Mouse (Mus musculus): ENCODE data around the gene Mrpl35.

Gene Mrpl35

GRCm38 (mm10) chr6:71801011-71801713 lies 25.6 kb downstream of the Mrpl35 start:
- peak; percentile 63 for DNase-seq (ENCODE audit: low read depth, low spot score)

DNA sequence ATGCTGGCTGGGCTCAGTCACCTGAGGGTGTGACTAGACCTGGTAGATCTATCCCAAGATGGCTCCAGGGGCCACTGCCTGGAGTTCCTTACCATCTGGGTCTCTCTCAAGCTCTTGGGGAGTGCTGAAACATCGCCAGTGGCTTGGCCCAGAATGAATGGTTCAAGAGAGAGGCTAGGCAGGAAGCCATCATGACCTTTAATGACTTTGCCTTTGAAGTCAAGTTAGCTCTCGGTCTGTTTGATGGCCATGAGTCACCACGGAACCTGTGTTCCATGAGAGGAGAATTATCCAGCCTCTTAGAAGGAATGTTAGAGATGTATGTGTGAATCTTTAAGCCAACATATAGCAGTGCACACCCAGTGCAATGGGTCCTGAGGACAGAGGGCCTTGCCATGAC lies 27.4 kb downstream of the Mrpl35 start:
- DNase-seq (ENCODE audit: low read depth, low spot score) = peak; percentile 41

GRCm38 (mm10) chr6:71791771-71792170 lies 35.0 kb downstream of the Mrpl35 start:
- DNase-seq (ENCODE audit: low read depth, low spot score) = no peak

DNA sequence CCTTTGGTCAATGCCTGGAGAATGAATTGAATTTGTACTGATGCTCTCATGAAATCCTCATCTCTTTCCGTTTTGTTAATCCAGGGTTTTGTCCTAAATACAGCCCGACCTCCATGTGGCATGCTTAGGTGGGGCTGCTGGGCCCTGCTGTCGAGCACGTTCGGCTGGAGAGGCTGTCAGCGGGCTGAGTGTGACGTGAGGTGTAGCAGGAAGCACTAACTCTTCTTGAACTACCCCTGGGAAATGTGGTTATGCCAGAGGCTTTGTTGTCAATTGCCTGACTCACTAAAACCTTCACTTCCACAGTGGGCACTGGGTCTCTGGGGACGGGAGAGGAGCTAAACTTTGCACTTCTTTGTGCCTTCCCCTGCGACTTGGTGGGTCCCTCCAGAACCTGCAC lies 38.4 kb downstream of the Mrpl35 start:
- no peak for DNase-seq (ENCODE audit: low read depth, low spot score)

GRCm38 (mm10) chr6:71783165-71783564 lies 43.6 kb downstream of the Mrpl35 start:
- no peak for DNase-seq (ENCODE audit: low read depth, low spot score)

- no peak for DNase-seq (ENCODE audit: low read depth, low spot score)
These were observed 46.3 kb downstream of the Mrpl35 start for GRCm38 (mm10) chr6:71780431-71780830.

DNA sequence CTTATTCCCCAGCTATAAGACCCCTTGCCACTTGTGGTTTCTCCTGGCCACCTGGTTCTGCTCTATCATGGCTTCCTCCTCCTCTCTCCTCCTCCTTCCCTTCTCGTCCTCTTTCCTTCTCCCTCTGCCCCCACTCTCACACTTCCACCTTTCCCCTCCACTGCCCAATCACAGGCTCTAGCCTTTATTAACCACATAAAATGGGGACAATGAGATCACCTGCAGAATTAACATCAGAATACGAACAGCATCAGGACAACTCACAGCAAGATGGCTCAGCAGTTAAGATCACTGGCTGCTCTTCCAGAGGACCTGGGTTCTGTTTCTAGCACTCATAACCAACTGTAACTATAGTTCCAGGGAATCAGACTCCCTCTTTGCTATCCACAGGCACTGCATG lies 46.9 kb downstream of the Mrpl35 start:
- peak; percentile 57 for DNase-seq (ENCODE audit: low read depth, low spot score)

GRCm38 (mm10) chr6:71778016-71778415 lies 48.8 kb downstream of the Mrpl35 start:
- DNase-seq (ENCODE audit: low read depth, low spot score) = no peak

DNA sequence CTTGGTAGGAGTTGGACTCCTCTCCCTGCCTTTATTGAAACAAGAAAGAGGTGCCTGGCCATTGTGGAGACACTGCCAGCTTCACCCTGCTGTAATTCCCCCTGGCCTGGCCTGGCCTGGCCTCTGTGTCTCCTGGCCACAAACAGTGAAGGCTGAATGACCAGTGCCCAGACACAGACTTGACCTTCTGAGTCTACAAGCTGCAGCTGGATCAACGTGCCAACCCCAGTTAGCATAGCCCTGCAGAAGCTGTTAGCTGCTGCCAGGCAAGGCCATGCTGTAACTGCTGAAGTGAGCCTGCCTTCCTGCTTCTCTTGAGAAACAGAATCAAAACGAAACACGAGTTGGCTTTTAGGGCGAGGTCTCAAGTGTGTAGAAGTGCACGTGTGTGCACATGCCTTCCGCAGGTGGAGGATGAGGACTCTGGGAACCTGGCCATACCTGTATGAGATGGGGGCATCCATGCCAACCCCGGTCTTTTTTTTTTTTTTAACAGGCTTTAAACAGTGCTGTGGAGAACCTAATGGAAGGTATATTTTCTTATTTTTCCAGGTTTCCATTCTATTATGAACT lies 54.0 kb downstream of the Mrpl35 start:
- DNase-seq (ENCODE audit: low read depth, low spot score) = no peak

DNA sequence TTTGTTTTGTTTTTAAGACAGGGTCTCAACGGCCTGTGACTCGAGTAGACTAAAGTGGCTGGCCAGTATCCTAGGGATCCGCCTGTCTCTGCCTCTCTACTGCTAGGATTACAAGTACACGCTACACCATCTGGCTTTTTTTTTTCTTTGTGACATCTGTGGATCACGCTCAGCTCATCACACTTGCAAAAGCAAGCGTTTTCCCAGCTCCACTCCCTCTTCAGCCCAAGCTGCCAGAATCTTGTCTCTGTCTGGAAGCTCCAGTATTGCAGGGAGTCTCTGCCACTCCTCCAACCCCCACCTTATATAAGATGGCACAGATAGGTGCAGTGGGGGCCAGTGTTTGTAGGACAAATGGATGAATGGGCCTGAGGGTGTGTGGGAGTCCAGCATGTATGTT lies 54.6 kb downstream of the Mrpl35 start:
- DNase-seq (ENCODE audit: low read depth, low spot score) = no peak

DNA sequence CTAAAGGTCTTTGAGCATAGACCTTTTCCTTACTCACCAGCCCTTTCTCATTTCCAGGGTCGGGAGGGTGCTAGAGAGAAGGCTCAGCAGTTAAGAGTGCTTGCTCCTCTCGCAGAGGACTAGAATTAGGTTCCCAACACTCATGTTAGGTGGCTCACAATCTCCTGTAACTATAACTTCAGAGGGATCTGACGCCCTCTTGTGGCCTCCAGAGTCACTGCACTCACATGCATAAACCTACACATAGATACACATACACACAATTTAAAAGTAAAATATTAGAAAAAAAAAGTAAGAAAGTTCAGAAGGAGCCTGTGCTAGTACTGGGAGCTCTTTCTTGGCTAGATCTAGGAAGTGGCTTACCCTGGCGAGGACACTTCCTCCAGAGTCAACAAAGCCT lies 55.5 kb downstream of the Mrpl35 start:
- DNase-seq (ENCODE audit: low read depth, low spot score) = peak; percentile 62

DNA sequence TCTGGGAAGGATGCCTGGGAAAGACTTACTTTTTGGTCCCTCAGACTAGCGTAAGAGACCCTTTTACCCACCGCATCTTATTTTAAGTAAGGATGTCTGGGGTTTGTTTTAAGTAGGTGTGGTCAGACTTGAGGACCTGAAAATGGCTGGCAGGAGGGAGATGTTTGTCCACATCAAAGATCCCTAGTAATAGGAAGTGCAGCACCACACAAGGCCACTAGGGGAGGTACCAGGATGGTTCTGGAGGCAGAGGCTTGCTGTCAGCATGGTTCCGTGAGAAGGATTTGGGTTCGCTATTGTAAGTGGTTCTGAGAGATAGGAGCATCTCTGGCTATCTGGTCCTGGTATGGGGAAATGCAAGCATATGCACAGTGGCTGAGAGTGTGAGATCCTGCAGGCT lies 55.9 kb downstream of the Mrpl35 start:
- DNase-seq (ENCODE audit: low read depth, low spot score) = peak; percentile 79

- peak; percentile 73 for DNase-seq (ENCODE audit: low read depth, low spot score)
These were observed 56.7 kb downstream of the Mrpl35 start for GRCm38 (mm10) chr6:71769901-71770690.

- DNase-seq (ENCODE audit: low read depth, low spot score) = no peak
These were observed 59.0 kb downstream of the Mrpl35 start for GRCm38 (mm10) chr6:71767761-71768160.

Measured in R1 (cell line).